Mouse (Mus musculus): ENCODE measurements at regions not wholly inside any gene's neighbourhood (a gene's known extent, or its start where the extent isn't known, plus 50 kb on each side); places are given as distances from the start of the nearest gene placed in this dataset.

GRCm38 (mm10) chr2:166408806-166409205, 253.3 kb upstream of the Sulf2 start:
- no peak for DNase-seq (ENCODE audit: low read depth, low spot score)

DNA sequence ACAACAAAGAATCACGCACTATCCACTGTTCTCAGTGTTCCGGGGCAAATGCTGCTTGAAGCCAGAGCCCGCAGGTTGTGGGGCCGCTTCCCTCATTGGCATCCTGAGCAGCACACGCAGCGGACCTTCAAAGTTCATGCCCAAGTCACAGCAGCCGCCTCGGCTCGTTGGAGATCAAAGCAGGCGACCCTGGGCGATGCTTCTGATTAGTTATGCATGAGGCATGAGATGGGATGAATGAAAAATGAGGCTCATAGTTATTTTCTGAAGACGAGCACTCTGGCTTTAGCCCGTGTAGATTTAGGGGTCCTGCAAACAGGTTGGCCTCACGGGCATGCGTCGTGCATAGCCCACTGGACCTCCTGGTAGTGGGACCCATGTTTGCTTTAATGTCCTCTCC, 252.5 kb upstream of the Sulf2 start:
- no peak for DNase-seq (ENCODE audit: low read depth, low spot score)

DNA sequence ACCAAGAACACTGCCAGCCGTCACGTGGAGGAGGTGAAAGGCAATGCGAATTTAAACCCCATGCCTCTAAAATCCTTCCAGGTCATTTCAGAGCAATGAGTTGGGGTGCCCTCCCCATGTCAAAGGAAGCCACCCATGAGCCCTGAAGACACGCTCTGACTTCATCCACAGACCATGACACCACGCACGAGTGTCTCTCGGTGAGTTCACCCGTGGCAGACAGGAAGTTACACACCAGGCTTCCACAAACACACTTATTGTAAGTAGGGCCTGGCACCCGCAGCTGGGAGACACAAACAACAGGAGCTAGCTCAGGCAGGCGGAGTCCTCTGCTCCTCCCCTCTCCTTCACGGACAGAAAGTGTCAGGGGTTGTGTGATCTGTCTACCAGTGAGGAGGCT, 251.4 kb upstream of the Sulf2 start:
- no peak for DNase-seq (ENCODE audit: low read depth, low spot score)

- DNase-seq (ENCODE audit: low read depth, low spot score): no peak
These were observed 247.9 kb upstream of the Sulf2 start for GRCm38 (mm10) chr2:166403319-166403718.

- DNase-seq (ENCODE audit: low read depth, low spot score): no peak
These were observed 246.4 kb upstream of the Sulf2 start for GRCm38 (mm10) chr2:166401860-166402259.

- no peak for DNase-seq (ENCODE audit: low read depth, low spot score)
These were observed 244.8 kb upstream of the Sulf2 start for GRCm38 (mm10) chr2:166400304-166400703.

- DNase-seq (ENCODE audit: low read depth, low spot score): no peak
These were observed 243.8 kb upstream of the Sulf2 start for GRCm38 (mm10) chr2:166399140-166399830.

DNA sequence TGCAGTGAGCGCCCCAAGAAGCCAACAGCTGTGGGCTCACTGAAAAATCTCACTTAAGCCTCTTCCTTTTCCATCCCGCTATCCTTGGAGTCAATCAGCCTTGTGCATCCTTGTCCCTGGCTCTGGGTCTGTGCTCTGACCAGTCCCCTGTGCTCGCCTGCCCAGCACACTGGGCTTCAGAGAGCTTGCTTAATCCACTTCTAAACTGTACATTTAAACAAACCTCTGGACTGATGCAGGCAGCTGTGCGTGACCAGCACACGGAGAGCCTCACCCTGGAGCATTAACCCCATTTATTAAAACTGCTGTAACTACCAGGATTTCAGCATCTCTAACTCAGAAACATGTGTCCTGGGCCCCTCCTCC, 243.3 kb upstream of the Sulf2 start:
- DNase-seq (ENCODE audit: low read depth, low spot score): no peak

- DNase-seq (ENCODE audit: low read depth, low spot score): no peak
These were observed 242.7 kb upstream of the Sulf2 start for GRCm38 (mm10) chr2:166398156-166398555.

- no peak for DNase-seq (ENCODE audit: low read depth, low spot score)
These were observed 239.2 kb upstream of the Sulf2 start for GRCm38 (mm10) chr2:166394666-166395065.

DNA sequence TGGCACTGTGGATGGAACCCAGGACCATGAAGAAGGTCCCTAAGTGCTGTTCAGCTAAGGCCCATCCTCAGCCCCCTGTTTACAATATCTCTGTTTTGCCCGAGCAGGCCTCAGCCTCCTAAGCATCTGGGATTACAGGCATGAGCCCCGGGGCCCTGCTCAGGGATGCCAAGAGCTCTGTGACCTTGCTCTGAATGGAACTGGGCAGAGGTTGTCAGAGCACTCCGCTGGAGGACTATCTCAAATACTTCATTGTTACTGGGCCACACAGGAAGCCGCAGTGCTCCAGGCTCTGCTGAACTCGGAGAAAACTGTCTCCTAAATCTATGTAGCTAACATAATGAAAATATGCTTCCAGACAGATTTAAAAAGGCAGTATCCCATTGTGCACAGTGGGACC, 235.7 kb upstream of the Sulf2 start:
- no peak for DNase-seq (ENCODE audit: low read depth, low spot score)

- no peak for DNase-seq (ENCODE audit: low read depth, low spot score)
These were observed 232.6 kb upstream of the Sulf2 start for GRCm38 (mm10) chr2:166388050-166388449.

DNA sequence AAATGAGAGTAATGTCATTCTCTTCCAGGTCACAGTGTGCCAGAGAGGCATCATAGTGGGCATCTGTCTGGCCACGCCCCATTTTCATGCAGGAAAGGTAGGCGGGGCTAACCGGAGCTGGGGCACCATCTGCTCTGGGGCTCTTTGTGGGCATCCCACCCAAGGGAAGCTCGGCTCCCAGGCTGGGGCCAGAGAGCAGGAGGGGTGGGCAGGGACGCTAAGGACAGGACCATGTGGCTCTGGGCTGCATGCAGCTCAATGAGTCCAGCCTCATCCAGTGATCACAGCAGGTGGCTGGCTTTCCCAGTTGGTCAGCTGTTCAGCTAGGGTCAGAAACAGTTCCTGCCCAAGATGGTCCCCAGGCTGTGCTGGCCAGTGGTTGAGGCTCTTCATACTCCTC, 231.4 kb upstream of the Sulf2 start:
- DNase-seq (ENCODE audit: low read depth, low spot score): no peak

- no peak for DNase-seq (ENCODE audit: low read depth, low spot score)
These were observed 229.1 kb upstream of the Sulf2 start for GRCm38 (mm10) chr2:166384583-166384982.

- DNase-seq (ENCODE audit: low read depth, low spot score): no peak
These were observed 227.9 kb upstream of the Sulf2 start for GRCm38 (mm10) chr2:166383356-166383755.

- DNase-seq (ENCODE audit: low read depth, low spot score): no peak
These were observed 226.7 kb upstream of the Sulf2 start for GRCm38 (mm10) chr2:166382180-166382579.

DNA sequence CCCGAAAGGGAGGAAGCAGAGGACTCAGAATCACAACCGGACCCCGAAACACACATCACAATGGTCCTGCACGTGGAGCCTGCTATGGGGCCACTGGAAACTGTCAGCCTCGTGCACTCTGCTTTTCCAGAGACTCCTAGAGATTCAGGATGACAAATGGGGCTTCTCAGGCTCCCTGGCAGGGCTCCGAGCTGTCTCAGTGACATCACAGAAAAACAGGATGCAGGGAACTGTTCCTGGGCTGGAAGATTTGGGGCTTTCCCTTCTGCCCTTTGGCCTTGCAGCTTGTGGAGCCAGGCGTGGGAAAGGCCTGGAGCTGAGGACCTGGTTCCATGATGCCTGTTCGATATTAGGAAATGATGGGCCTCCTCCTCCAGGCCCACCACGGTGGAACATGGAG, 225.4 kb upstream of the Sulf2 start:
- DNase-seq (ENCODE audit: low read depth, low spot score): no peak

GRCm38 (mm10) chr2:166378325-166378724, 222.9 kb upstream of the Sulf2 start:
- no peak for DNase-seq (ENCODE audit: low read depth, low spot score)

DNA sequence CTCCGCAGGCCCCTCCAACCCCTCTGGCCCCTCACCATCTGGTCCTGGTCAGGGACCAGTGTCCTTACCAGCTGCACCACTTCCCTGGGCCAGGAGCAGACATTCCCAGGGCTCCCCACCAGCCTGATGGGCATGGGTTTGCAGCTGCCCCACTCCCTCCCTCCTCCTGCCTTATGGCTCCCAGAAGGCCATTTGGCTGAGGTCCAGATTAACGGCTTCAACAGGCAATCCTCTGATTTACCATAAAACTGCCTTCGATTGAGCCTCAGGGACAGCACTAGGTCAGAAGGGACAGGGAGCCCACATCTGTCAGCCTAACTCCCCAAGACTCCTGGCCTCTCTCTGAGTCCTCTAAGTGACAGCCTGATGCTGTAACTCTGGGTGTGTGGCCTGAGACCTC, 221.9 kb upstream of the Sulf2 start:
- DNase-seq (ENCODE audit: low read depth, low spot score): no peak

DNA sequence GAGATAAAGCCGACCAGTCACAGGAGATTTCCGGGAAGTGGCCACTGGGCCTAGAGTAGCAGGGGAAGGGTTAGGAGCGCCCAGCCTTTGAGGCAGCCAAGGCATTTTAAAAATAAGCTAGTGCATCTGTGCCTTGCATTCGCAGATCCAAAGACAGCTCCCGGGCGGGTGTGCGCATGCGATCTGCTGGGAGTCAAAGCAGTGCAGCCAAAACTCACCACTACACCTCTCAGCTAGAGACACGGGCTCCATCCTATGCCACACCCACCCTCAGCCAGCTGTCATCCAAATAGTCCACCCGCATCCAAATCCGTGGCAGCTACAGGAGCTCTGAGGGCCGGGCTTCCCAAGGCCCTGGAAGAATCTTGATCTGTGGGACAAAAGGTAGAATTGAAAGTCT, 220.2 kb upstream of the Sulf2 start:
- no peak for DNase-seq (ENCODE audit: low read depth, low spot score)

DNA sequence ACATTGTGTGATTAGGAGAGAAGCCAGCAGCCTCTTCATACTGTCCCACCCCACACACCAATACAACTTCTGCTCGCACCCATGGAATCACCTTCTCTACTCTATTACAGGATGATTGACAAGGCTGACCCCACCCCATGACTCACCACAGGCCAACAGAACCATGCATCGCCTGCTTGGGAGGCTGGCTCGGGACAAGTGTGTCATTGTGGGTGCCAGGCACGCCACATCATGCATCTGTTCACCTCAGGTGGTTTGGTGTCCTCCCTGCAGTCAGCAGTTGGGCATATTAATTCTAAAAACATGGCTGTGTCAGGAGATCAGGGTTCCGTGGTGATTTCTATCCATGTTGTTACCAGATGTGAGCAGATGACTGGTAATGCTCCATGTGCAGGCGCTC, 215.3 kb upstream of the Sulf2 start:
- no peak for DNase-seq (ENCODE audit: low read depth, low spot score)

DNA sequence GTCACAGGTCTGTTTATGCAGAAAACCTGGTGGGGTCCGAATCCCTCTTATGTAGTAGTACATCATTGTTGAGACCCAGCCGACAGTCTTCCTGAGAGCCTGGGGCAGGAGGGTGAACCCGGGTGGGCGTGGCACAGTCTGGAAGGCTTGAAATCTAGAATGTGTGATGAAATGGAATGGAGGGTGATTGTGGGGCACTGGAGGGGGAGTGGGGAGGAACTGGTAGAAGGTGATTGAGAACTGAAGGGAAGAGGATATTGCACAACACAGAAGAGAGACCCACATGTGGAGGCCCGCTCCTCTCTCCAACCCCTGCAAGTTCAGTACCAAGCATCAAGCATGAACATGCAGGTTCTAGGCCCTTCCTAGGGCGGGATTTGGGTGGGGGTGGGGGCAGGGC, 206.2 kb upstream of the Sulf2 start:
- DNase-seq (ENCODE audit: low read depth, low spot score): no peak

DNA sequence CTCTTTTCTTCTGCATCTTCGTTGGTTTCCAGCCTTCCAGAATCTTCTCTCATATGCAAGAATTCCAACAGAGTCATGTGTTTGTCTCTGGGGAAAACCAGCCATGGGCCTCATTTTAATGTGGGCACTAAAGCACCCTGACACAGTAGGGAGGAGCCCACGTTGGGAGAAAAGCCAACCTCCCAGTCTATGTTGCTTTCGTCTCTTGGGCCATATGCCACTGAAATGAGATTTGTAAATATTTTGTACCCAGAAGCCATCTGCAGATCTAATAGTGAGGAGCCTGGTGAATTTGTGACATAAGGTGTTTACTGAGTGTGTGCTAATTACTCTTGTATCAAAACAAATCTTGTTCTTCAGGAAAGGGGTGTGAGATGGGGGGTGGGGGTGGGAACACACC, 205.3 kb upstream of the Sulf2 start:
- DNase-seq (ENCODE audit: low read depth, low spot score): no peak

DNA sequence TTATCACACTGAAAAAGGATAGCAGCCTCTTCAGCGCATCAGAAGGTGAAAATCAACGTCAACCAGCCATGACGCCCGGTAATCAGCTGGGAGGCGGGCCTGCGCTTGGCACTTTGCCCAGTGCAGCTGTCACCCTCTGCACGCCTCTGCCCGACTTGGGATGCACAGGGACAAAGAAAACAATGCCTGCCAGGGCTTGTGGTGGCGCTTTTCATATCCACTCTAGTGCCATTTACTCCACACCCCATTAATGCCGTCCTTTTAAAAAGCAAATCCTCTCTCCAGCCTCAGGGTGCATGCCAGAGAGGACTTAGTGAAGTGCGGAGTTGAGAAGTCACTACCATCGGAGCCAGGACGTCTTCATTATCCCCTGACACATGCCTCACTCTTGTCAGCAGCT, 204.5 kb upstream of the Sulf2 start:
- no peak for DNase-seq (ENCODE audit: low read depth, low spot score)
